Mouse (Mus musculus): ENCODE data around the gene Trpc4ap. TPM values are rescaled to one million over a fixed set of nuclear protein-coding genes. Genes with fewer than 3 reads are reported as not detected.

Gene Trpc4ap
- total and polyA plus RNA-seq, 3 experiments: 60.4 to 187 (median 161) TPM

- Histone ChIP-seq H3K79me2 (ENCODE audit: control insufficient read depth, insufficient read depth, low read length, poor library complexity) (no peaks in the 10 kb centered on the region; the same call in 1 of the 2 replicates), H3K36me3 (ENCODE audit: control insufficient read depth in 1 of 2, insufficient read depth in 2 of 2, low read length in 2 of 2) (peaks cover 0 to 6% of the 10 kb centered on the region in 2 experiments; a peak in 2 of 4 replicates), H3K9me3 (replicated peaks; ENCODE audit: insufficient read depth, low read length) (no peaks in the 10 kb centered on the region), H3K9ac (ENCODE audit: control insufficient read depth, low read depth, low read length, poor library complexity, severe bottlenecking) (no peak overlapping the region), H3K27ac (ENCODE audit: control insufficient read depth, low read depth, low read length) (no peak overlapping the region), H3K4me1 (ENCODE audit: control insufficient read depth in 1 of 2, insufficient read depth in 2 of 2, low read length in 2 of 2) (peaks cover 0 to 12% of the 10 kb centered on the region in 2 experiments; a peak in 2 of 4 replicates), H3K4me3 (ENCODE audit: control insufficient read depth in 1 of 2, insufficient read depth in 1 of 2, low read depth in 2 of 2, low read length in 2 of 2) (no peak overlapping the region), H3K27me3 (ENCODE audit: control insufficient read depth in 1 of 2, insufficient read depth in 2 of 2, low read length in 2 of 2) (no peaks in the 10 kb centered on the region)
- no peak for DNase-seq (ENCODE audit: low read depth, low spot score)
- TF ChIP-seq MXI1 (IDR thresholded peaks at IDR 0.05; ENCODE audit: low read depth, low read length): no peak
- no peak for TF ChIP-seq ZKSCAN1 (IDR thresholded peaks at IDR 0.05; ENCODE audit: low read depth, low read length)
- no peak for TF ChIP-seq NRF1 (IDR thresholded peaks at IDR 0.05; ENCODE audit: insufficient read depth, low read depth, low read length, poor library complexity, severe bottlenecking)
- no peak for TF ChIP-seq GABPA (IDR thresholded peaks at IDR 0.05; ENCODE audit: low read depth, low read length)
- no peak for TF ChIP-seq CTCF (IDR thresholded peaks at IDR 0.05 in 2 of 3, conservative IDR thresholded peaks at IDR 0.05 in 1 of 3; ENCODE audit: control insufficient read depth in 1 of 3, insufficient read depth in 1 of 3, low read depth in 2 of 3, low read length in 3 of 3, poor library complexity in 1 of 3, severe bottlenecking in 1 of 3)
- TF ChIP-seq POLR2AphosphoS5 (IDR thresholded peaks at IDR 0.05; ENCODE audit: borderline replicate concordance, low read depth, low read length): no peak
- no peak for TF ChIP-seq HCFC1 (IDR thresholded peaks at IDR 0.05; ENCODE audit: low read depth, low read length)
- TF ChIP-seq ETS1 (IDR thresholded peaks at IDR 0.05; ENCODE audit: low read depth, low read length): no peak
- TF ChIP-seq CHD2 (IDR thresholded peaks at IDR 0.05; ENCODE audit: low read length): no peak
Measured at GRCm38 (mm10) chr2:155626277-155626676, 65.9 kb downstream of the Trpc4ap start.

GRCm38 (mm10) chr2:155624730-155625129, 67.5 kb downstream of the Trpc4ap start:
- Histone ChIP-seq H3K27me3 (ENCODE audit: control insufficient read depth in 1 of 2, insufficient read depth in 2 of 2, low read length in 2 of 2) (no peaks in the 10 kb centered on the region), H3K4me1 (ENCODE audit: control insufficient read depth in 1 of 2, insufficient read depth in 2 of 2, low read length in 2 of 2) (peaks cover 0 to 12% of the 10 kb centered on the region in 2 experiments; a peak in 2 of 4 replicates), H3K36me3 (ENCODE audit: control insufficient read depth in 1 of 2, insufficient read depth in 2 of 2, low read length in 2 of 2) (peaks cover 0 to 6% of the 10 kb centered on the region in 2 experiments; a peak in 2 of 4 replicates)
- no peak for TF ChIP-seq E2F4 (IDR thresholded peaks at IDR 0.05; ENCODE audit: borderline replicate concordance, low read depth, low read length)
- no peak for TF ChIP-seq ELF1 (IDR thresholded peaks at IDR 0.05; ENCODE audit: low read depth, low read length)
- TF ChIP-seq SIN3A (IDR thresholded peaks at IDR 0.05; ENCODE audit: low read length): peak; percentile 93
- no peak for TF ChIP-seq TCF12 (IDR thresholded peaks at IDR 0.05; ENCODE audit: low read depth, low read length)
- no peak for TF ChIP-seq CHD1 (IDR thresholded peaks at IDR 0.05; ENCODE audit: low read depth, low read length)
- peak; percentile 98 for TF ChIP-seq RAD21 (IDR thresholded peaks at IDR 0.05; ENCODE audit: low read depth, low read length)
- no peak for TF ChIP-seq NRF1 (IDR thresholded peaks at IDR 0.05; ENCODE audit: insufficient read depth, low read depth, low read length, poor library complexity, severe bottlenecking)
- no peak for TF ChIP-seq BHLHE40 (IDR thresholded peaks at IDR 0.05; ENCODE audit: borderline replicate concordance, low read depth, low read length)
- no peak for TF ChIP-seq JUND (IDR thresholded peaks at IDR 0.05; ENCODE audit: low read depth, low read length)
- TF ChIP-seq USF1 (IDR thresholded peaks at IDR 0.05; ENCODE audit: low read depth, low read length): peak; percentile 84
- TF ChIP-seq GATA1 (IDR thresholded peaks at IDR 0.05; ENCODE audit: low read depth, low read length): no peak
- TF ChIP-seq MAX (IDR thresholded peaks at IDR 0.05; ENCODE audit: low read length): peak; percentile 97
- no peak for TF ChIP-seq MAZ (IDR thresholded peaks at IDR 0.05; ENCODE audit: low read depth, low read length)
- 0 out of 2 replicates have a peak, but pooled peaks have one; percentile 15 for TF ChIP-seq HCFC1 (IDR thresholded peaks at IDR 0.05; ENCODE audit: low read depth, low read length)
- TF ChIP-seq ETS1 (IDR thresholded peaks at IDR 0.05; ENCODE audit: low read depth, low read length): no peak
- TF ChIP-seq MEF2A (IDR thresholded peaks at IDR 0.05; ENCODE audit: extremely low read depth, insufficient replicate concordance, low read depth, low read length, poor library complexity, severe bottlenecking): no peak
- no peak for TF ChIP-seq TAL1 (IDR thresholded peaks at IDR 0.05; ENCODE audit: low read length)
- peak; percentile 100 for TF ChIP-seq MYC (IDR thresholded peaks at IDR 0.05; ENCODE audit: low read depth, low read length)
- TF ChIP-seq CTCF (IDR thresholded peaks at IDR 0.05 in 2 of 3, conservative IDR thresholded peaks at IDR 0.05 in 1 of 3; ENCODE audit: control insufficient read depth in 1 of 3, insufficient read depth in 1 of 3, low read depth in 2 of 3, low read length in 3 of 3, poor library complexity in 1 of 3, severe bottlenecking in 1 of 3): peak; percentile 93 to 98 (median 96)
- TF ChIP-seq POLR2AphosphoS5 (IDR thresholded peaks at IDR 0.05; ENCODE audit: borderline replicate concordance, low read depth, low read length): no peak
- TF ChIP-seq EP300 (IDR thresholded peaks at IDR 0.05; ENCODE audit: low read depth in 1 of 2, low read length in 2 of 2): no peak
- TF ChIP-seq USF2 (IDR thresholded peaks at IDR 0.05; ENCODE audit: borderline replicate concordance in 1 of 2, insufficient read depth in 1 of 2, low read depth in 1 of 2, low read length in 2 of 2): no peak
- no peak for TF ChIP-seq ZNF384 (IDR thresholded peaks at IDR 0.05; ENCODE audit: low read depth, low read length)
- TF ChIP-seq RCOR1 (IDR thresholded peaks at IDR 0.05; ENCODE audit: low read depth, low read length): no peak

More at GRCm38 (mm10) chr2:155624730-155625129, 67.5 kb downstream of the Trpc4ap start:
- Histone ChIP-seq H3K4me3 (ENCODE audit: control insufficient read depth in 1 of 2, insufficient read depth in 1 of 2, low read depth in 2 of 2, low read length in 2 of 2) (0 out of 4 replicates have a peak overlapping the region, but pooled peaks of 1 of the 2 experiments have one; percentile 2), H3K79me2 (ENCODE audit: control insufficient read depth, insufficient read depth, low read length, poor library complexity) (no peaks in the 10 kb centered on the region; the same call in 1 of the 2 replicates), H3K9me3 (replicated peaks; ENCODE audit: insufficient read depth, low read length) (no peaks in the 10 kb centered on the region), H3K9ac (ENCODE audit: control insufficient read depth, low read depth, low read length, poor library complexity, severe bottlenecking) (peak overlapping the region; percentile 43; the same call in 1 of the 2 replicates), H3K27ac (ENCODE audit: control insufficient read depth, low read depth, low read length) (no peak overlapping the region)
- peak; percentile 94 for DNase-seq (ENCODE audit: low read depth, low spot score)
